In genomic region chr15:97054767-97055489, GRCm38 (mm10) we compare ENCODE assay signal across 9 mouse cellular contexts. TPM values are rescaled to one million over a fixed set of nuclear protein-coding genes. Genes with fewer than 3 reads are reported as not detected.
DNase-seq lines count a peak whose midpoint lies in the region; ATAC-seq and TF ChIP-seq lines count a peak whose summit lies in the region.
"Had no signal": no experiment of that assay in that cellular context is flagged by ENCODE, and none has a peak within 500 bp of the region (broad histone marks: within the 10 kb centered on the region; RNA-seq: fewer than 3 reads in every experiment).

No protein-coding gene starts in this region.

- DNase-seq in ES-E14 (ENCODE audit: low read depth, low spot score), result no peak
- peak; percentile 42 for DNase-seq in embryo, embryonic 11 days
- DNase-seq in cerebellum, postnatal 4 days (ENCODE audit: low spot score in 2 of 2), result no peak
- DNase-seq in adrenal gland, adult 2 months, result no peak
- DNase-seq in spleen, postnatal 10 days (ENCODE audit: low spot score in 2 of 2), result no peak
- no peak for DNase-seq in left cerebral cortex, postnatal 14 days (ENCODE audit: low spot score in 2 of 2)
- DNase-seq: adrenal gland, postnatal 14 days had no signal

- no peaks in the 10 kb centered on the region for H3K36me3 ChIP-seq in ES-E14 (ENCODE audit: control insufficient read depth, insufficient read depth, low read length, poor library complexity, severe bottlenecking)
- no peaks in the 10 kb centered on the region for H3K36me3 ChIP-seq in heart, embryonic 16.5 days (ENCODE audit: control insufficient read depth, insufficient read depth)
- no peaks in the 10 kb centered on the region for H3K36me3 ChIP-seq in liver, embryonic 16.5 days (ENCODE audit: control insufficient read depth, insufficient read depth)

- in situ Hi-C loops in ES-E14 (cut with MboI; ENCODE audit: low sequenced_read_pairs in 2 of 2, unreplicated experiment in 2 of 2), result no loop called here

- H3K9me3 ChIP-seq in ES-E14 (ENCODE audit: control insufficient read depth, insufficient read depth, low read depth, low read length), result no peaks in the 10 kb centered on the region
- H3K9me3 ChIP-seq in heart, embryonic 16.5 days (replicated peaks; ENCODE audit: control insufficient read depth, low read length), result peaks cover 15% of the 10 kb centered on the region
- peaks cover 2% of the 10 kb centered on the region for H3K9me3 ChIP-seq in liver, embryonic 16.5 days (replicated peaks; ENCODE audit: control insufficient read depth, low read length)

- peak overlapping the region; percentile 57 for H3K4me2 ChIP-seq in heart, embryonic 16.5 days (ENCODE audit: low read depth, low read length)
- H3K4me2 ChIP-seq in liver, embryonic 16.5 days (ENCODE audit: low read depth, low read length), result peak overlapping the region; percentile 1; the same call in 1 of the 2 replicates

- 45% methylated on average over 31 of the region's 31 CpGs for WGBS in heart, embryonic 16.5 days
- WGBS in liver, embryonic 16.5 days (ENCODE audit: insufficient replicate concordance), result 36% methylated on average over 31 of the region's 31 CpGs

- intact Hi-C loops in left cerebral cortex, postnatal 14 days (cut with DNase I), result no loop called here

- peak overlapping the region; percentile 87 to 94 for H3K4me3 ChIP-seq in ES-E14 (ENCODE audit: insufficient read depth in 1 of 2, low read depth in 1 of 2, low read length in 2 of 2, poor library complexity in 1 of 2, severe bottlenecking in 1 of 2)
- peak overlapping the region; percentile 69 for H3K4me3 ChIP-seq in heart, embryonic 16.5 days (ENCODE audit: low read length)
- peak overlapping the region; percentile 48 for H3K4me3 ChIP-seq in liver, embryonic 16.5 days (ENCODE audit: low read depth, low read length)

- H3K4me1 ChIP-seq in ES-E14 (ENCODE audit: control insufficient read depth in 2 of 2, insufficient read depth in 2 of 2, low read length in 2 of 2, poor library complexity in 1 of 2), result peaks cover 18 to 27% of the 10 kb centered on the region in 2 experiments
- peaks cover 9% of the 10 kb centered on the region for H3K4me1 ChIP-seq in heart, embryonic 16.5 days (ENCODE audit: control insufficient read depth, insufficient read depth, low read length)
- H3K4me1 ChIP-seq in liver, embryonic 16.5 days (ENCODE audit: control insufficient read depth, low read depth, low read length), result peaks cover 6% of the 10 kb centered on the region

- peak; percentile 49; the same call in 1 of the 2 replicates for ATAC-seq in heart, embryonic 16.5 days (replicated peaks; ENCODE audit: extremely low read depth, insufficient read depth, low FRiP score)
- no peak for ATAC-seq in liver, embryonic 16.5 days (ENCODE audit: low read depth)

- peak overlapping the region; percentile 89 for H3K9ac ChIP-seq in ES-E14 (ENCODE audit: insufficient read depth, low read depth, low read length, poor library complexity, severe bottlenecking)
- peak overlapping the region; percentile 76 for H3K9ac ChIP-seq in heart, embryonic 16.5 days (ENCODE audit: low read length)
- H3K9ac ChIP-seq in liver, embryonic 16.5 days (ENCODE audit: low read depth, low read length), result peak overlapping the region; percentile 50; the same call in 1 of the 2 replicates

- H3K27ac ChIP-seq in ES-E14 (ENCODE audit: insufficient read depth, low read depth, low read length, poor library complexity, severe bottlenecking), result peak overlapping the region; percentile 34; the same call in 1 of the 2 replicates
- peak overlapping the region; percentile 76 for H3K27ac ChIP-seq in heart, embryonic 16.5 days (ENCODE audit: low read length)
- no peak overlapping the region for H3K27ac ChIP-seq in liver, embryonic 16.5 days (ENCODE audit: low read length)

- no peaks in the 10 kb centered on the region for H3K27me3 ChIP-seq in heart, embryonic 16.5 days (ENCODE audit: control insufficient read depth, insufficient read depth, low read length)
- peaks cover 11% of the 10 kb centered on the region for H3K27me3 ChIP-seq in liver, embryonic 16.5 days (ENCODE audit: control insufficient read depth, insufficient read depth, low read depth, low read length)

TF ChIP-seq in ES-E14, 5 proteins besides CTCF, POLR2A, EP300 and RAD21:
- TF ChIP-seq CHD2 (IDR thresholded peaks at IDR 0.05; ENCODE audit: low read depth, low read length) (no peak), HCFC1 (IDR thresholded peaks at IDR 0.05; ENCODE audit: borderline replicate concordance, insufficient read depth, low read length) (no peak), ZC3H11A (IDR thresholded peaks at IDR 0.05; ENCODE audit: borderline replicate concordance, low read depth, low read length) (no peak), ZNF384 (IDR thresholded peaks at IDR 0.05; ENCODE audit: low read depth, low read length) (no peak), MAFK (IDR thresholded peaks at IDR 0.05; ENCODE audit: insufficient read depth, low read depth, low read length) (no peak)

RNA-seq across cellular contexts. Expression of gene Slc38a4, which starts 0.8 kb away (rescaled TPM):
- 324 and 408 TPM in 2 replicates for total RNA-seq in ES-E14 (2012; rRNA removed)
- 95.0 and 96.5 TPM in 2 replicates for polyA plus RNA-seq in heart, embryonic 16.5 days (2015; fragmentation: Nextera tagmentation; extraction: Ambion mirVana)
- 78.4 and 83.8 TPM in 2 replicates for polyA plus RNA-seq in liver, embryonic 16.5 days (2015; fragmentation: Nextera tagmentation; extraction: Ambion mirVana)
- total RNA-seq in adrenal gland, adult 2 months (2021), result 1 to 10 TPM; 4.3 to 7.2 TPM
- 0.90 and 1.8 TPM in 2 replicates for polyA plus RNA-seq in adrenal gland, adult 2 months (2012; rRNA removed)
- total RNA-seq in left cerebral cortex, postnatal 14 days (2021), result 1 to 10 TPM; 1.3 to 1.5 TPM

Comparison
In these comparisons a context has a peak if more than half of its experiments do, and no peak if none do; other contexts are left out.
1. RNA of gene Slc38a4, which starts 0.8 kb away (total RNA-seq): 324 to 408 TPM in ES-E14; 4.3 to 7.2 TPM in adrenal gland, adult 2 months and 1.3 to 1.5 TPM in left cerebral cortex, postnatal 14 days; every median in the first group is over 10 times any median in the second.
2. Peak in every context shown above with its lines, with median percentiles within 50 percentile points of each other: H3K4me3 ChIP-seq and H3K9ac ChIP-seq.